Mouse (Mus musculus) adrenal gland, adult 8-10 months (tissue): ENCODE results near the gene Hist2h2ac. TPM values are rescaled to one million over a fixed set of nuclear protein-coding genes. Genes with fewer than 3 reads are reported as not detected.
A peak's percentile ranks its signal among the peaks of the same experiment; 100 is the strongest.
"Not testable (repeated sequence)": the region's sequence is repeated elsewhere in the genome, so short reads cannot be mapped to it uniquely, and the experiment has no call there.

Experiments used
- DNase-seq: peaks from one replicate; pipeline ENCODE4 v3.0.0; 2022
- total RNA-seq, 4 experiments: library from RNA; stranded (reverse); gene quantifications; 2 replicates each; pipeline ENCODE4 v1.2.4; 2022

Gene Hist2h2ac
- total RNA-seq, 4 experiments from 2014 or later = 53.1 to 90.6 (median 58.9) TPM

- no peak for DNase-seq
Observed at GRCm38 (mm10) chr3:96248141-96249033, 27.7 kb upstream of the Hist2h2ac start.

- DNase-seq = no peak
Observed at GRCm38 (mm10) chr3:96247356-96248140, 26.9 kb upstream of the Hist2h2ac start.

GRCm38 (mm10) chr3:96246427-96246856 is 25.8 kb upstream of the Hist2h2ac start, which contains the start of gene Hist2h3c1:
Gene Hist2h3c1, plus strand, starts transcription at chr3:96246685.
- DNase-seq = not testable (repeated sequence)

GRCm38 (mm10) chr3:96246018-96246417 is 25.3 kb upstream of the Hist2h2ac start:
- DNase-seq = not testable (repeated sequence)

GRCm38 (mm10) chr3:96245003-96245886 is 24.6 kb upstream of the Hist2h2ac start, which contains the start of gene Hist2h2aa1:
Gene Hist2h2aa1, plus strand, starts transcription at chr3:96245497.
- peak; percentile 87 for DNase-seq

GRCm38 (mm10) chr3:96243921-96244572 is 23.4 kb upstream of the Hist2h2ac start:
- DNase-seq = no peak

GRCm38 (mm10) chr3:96240799-96241197 is 20.1 kb upstream of the Hist2h2ac start:
- DNase-seq = no peak

- DNase-seq = peak; percentile 97
Observed at GRCm38 (mm10) chr3:96239949-96240798, 19.5 kb upstream of the Hist2h2ac start, which contains the start of gene Hist2h2aa2. Gene Hist2h2aa2, minus strand, starts transcription at chr3:96240276.

- DNase-seq = not testable (repeated sequence)
Observed at GRCm38 (mm10) chr3:96238954-96239793, 18.5 kb upstream of the Hist2h2ac start, which contains the start of gene Hist2h3c2. Gene Hist2h3c2, minus strand, starts transcription at chr3:96239127.

GRCm38 (mm10) chr3:96237904-96238511 is 17.3 kb upstream of the Hist2h2ac start:
- no peak for DNase-seq

- DNase-seq = no peak
Observed at GRCm38 (mm10) chr3:96237335-96237903, 16.7 kb upstream of the Hist2h2ac start.

- no peak for DNase-seq
Observed at GRCm38 (mm10) chr3:96236834-96237334, 16.2 kb upstream of the Hist2h2ac start.

GRCm38 (mm10) chr3:96235836-96236235 is 15.2 kb upstream of the Hist2h2ac start:
- DNase-seq = no peak

GRCm38 (mm10) chr3:96234914-96235313 is 14.2 kb upstream of the Hist2h2ac start:
- DNase-seq = no peak

- DNase-seq = no peak
Observed at GRCm38 (mm10) chr3:96231758-96232120, 11.1 kb upstream of the Hist2h2ac start.

GRCm38 (mm10) chr3:96230910-96231757 is 10.5 kb upstream of the Hist2h2ac start:
- no peak for DNase-seq

- no peak for DNase-seq
Observed at GRCm38 (mm10) chr3:96230404-96230803, 9.7 kb upstream of the Hist2h2ac start.
